Mouse (Mus musculus) adrenal gland, adult 18-20 months (tissue): ENCODE measurements around the gene Fancc. TPM values are rescaled to one million over a fixed set of nuclear protein-coding genes. Genes with fewer than 3 reads are reported as not detected.

ENCODE experiments used
- DNase-seq, 2 experiments: peaks; one replicate each; pipeline ENCODE4 v3.0.0; 2021 to 2022; ENCODE audit warnings: low spot score in 2 of 2
- total RNA-seq, 2 experiments: library from RNA; stranded (reverse); gene quantifications; 1 replicate in 1 of 2; 2 replicates in 1 of 2; pipeline ENCODE4 v1.2.3; 2021

The Fancc gene
- total RNA-seq, 2 experiments from 2014 or later: 6.9 to 8.1 TPM

DNA sequence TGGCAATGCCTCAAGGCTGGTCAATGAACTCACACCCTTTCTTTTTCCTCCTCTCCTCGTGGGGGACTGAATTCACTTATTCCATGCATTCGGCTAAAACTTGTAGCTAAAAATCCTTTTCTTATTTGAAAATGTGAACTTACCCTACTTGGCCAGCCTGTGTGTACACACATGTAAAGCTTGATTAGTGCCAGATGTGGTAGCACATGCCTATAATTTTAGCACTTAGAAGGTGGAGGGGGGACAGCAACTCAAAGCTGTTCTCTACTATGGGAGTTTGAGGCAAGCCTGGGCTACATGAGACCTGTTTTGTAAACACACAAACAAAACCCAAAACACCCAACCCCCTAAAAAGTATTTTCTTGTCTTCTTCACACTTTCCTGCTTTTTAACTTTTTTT lies 19.5 kb upstream of the Fancc start:
- no peak for DNase-seq

DNA sequence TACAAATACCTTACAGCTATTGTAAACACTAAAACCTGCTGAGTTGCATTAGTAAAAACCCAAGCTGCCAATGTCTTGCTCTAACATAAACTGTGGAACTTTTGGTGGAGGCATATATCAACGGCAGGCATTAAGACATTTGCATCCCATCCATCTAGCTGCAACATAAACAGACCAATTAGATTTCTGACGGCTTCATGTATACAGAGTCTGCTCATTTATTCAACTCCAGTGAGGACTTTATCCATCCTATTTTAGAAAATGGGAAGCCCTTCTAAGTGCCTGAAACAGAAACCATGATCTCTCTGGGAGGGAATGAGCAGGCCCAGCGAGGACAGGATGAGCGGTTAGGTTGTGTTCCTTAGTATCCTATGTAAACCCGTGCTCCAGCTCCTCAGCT lies 18.5 kb upstream of the Fancc start:
- no peak for DNase-seq

DNA sequence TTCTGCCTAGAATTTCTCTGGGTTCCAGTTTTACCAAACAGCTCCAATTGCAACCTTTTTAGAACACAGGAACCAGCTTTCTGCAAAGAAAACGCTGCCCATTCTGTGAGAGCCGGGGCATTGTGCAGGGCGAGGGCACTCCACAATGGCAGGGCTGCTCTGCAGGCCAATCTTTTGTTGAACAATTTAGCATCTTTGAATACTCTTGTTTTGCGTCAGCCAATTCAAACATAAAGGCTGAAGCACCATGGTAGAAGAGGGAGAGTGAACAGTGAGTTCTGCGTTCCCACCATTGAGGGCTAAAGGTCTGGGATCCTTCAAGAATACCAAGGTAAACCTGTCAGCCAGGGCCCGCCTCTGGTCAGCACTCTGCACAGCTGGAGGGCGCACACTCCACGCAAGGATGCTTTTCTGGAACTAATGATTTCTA lies 17.9 kb upstream of the Fancc start:
- DNase-seq: no peak

DNA sequence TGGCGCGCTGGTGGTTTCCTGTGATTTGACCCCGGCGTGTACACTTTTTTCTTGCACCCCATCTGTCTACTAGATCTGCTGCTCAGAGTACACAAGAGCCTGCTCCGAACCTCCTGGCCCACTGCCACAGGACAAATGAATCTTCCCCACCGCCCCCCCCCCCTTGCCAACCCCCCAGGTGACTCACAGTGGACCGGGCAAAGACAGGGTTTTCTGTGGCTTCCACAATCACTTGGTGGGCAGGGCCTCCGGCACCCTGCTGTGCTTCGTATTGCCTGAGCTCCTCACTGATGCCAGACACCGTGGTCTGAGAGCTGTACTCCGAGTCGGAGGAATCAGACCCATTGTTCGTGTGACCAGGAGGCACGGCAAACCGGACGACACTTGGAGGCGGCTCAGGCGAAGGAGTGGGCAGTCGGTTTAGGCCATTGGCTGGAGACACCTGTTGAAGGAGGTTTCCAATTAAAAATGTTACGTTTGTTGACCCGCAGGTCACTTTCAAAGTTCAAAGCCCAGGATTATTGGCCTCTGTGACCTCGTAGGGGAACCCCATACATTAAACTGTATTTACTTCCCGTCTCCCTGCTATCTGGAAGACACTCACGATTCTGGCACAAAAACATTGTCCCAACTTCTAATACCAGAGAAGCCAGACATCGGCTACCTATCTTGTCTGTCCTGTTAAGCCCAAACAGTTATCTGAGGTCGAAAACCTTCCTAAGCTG lies 16.5 kb upstream of the Fancc start:
- DNase-seq: no peak

DNA sequence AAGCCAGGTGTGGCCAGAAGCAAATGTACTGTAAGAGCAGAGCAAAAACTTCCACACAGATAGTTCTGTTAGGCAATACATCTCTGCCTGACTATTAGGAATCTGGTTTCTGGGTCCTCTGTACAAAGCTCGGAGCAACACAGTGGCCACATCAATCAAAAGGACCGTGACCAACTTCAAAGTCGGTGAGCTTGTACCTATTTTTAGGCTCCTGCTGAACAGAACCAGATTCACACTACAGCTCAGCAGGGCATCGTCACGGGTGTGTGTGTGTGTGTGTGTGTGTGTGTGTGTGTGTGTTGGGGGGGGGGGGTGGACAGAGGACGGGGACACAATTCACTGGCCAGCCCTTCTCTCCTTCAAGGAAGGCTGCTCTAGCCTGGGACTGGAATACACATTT lies 15.3 kb upstream of the Fancc start:
- DNase-seq: no peak

GRCm38 (mm10) chr13:63507821-63508220 lies 10.7 kb upstream of the Fancc start:
- no peak for DNase-seq

DNA sequence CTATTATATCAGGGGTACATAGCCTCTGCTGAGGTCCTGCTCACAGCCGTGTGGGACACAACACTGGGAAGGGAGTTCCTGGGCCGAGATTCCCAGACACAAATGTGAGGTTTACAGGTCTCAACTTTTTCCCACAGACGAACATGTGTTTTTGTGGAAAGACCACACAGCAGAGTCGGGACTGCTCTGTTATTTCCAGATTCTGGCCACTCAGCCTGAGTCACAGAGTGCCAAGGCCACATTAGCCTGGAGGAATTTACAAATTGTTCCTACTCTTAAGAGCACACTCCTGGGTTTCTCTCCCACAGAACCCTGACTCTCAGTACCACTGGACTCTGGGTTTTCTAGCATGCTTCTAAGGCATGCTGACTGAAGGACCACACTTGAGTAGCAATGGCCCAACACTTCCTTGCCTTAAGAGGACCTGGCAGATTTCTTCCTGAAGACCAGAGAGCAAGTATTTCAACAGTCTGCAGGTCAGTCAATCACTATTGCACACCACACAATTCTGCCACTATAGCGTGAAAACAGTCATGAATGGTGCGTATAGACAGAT lies 10.0 kb upstream of the Fancc start:
- DNase-seq: no peak

GRCm38 (mm10) chr13:63506364-63506763 lies 9.3 kb upstream of the Fancc start:
- DNase-seq: no peak

- DNase-seq: no peak
These were observed 5.3 kb upstream of the Fancc start for GRCm38 (mm10) chr13:63502391-63502790.

- DNase-seq: no peak
These were observed 2.4 kb upstream of the Fancc start for GRCm38 (mm10) chr13:63499489-63499888.

GRCm38 (mm10) chr13:63487707-63488042 lies 9.4 kb downstream of the Fancc start:
- DNase-seq: no peak

GRCm38 (mm10) chr13:63486791-63487706 lies 10.0 kb downstream of the Fancc start:
- DNase-seq: no peak

GRCm38 (mm10) chr13:63475356-63475755 lies 21.7 kb downstream of the Fancc start:
- DNase-seq: no peak

GRCm38 (mm10) chr13:63452898-63453297 lies 44.2 kb downstream of the Fancc start:
- DNase-seq: no peak

GRCm38 (mm10) chr13:63451140-63451539 lies 45.9 kb downstream of the Fancc start:
- DNase-seq: no peak

DNA sequence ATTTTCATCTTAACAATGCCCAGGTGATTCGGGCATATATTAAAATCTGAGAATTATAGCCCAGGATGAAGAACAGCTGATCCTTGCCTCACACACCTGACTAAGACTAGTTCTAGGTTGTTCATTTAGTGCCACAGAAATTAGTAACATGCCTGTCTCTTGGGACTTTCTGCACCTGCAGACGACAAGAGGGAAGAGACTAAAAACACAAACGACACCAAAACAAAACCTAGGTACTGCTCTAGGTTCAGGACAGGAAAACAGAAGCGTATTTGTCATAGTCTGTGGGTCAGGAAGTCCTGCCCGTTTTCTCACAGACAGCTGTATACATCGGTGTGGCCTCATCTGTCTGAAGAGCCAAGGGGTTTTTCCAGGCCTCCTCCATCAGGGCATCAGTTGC lies 51.7 kb downstream of the Fancc start:
- DNase-seq: no peak

DNA sequence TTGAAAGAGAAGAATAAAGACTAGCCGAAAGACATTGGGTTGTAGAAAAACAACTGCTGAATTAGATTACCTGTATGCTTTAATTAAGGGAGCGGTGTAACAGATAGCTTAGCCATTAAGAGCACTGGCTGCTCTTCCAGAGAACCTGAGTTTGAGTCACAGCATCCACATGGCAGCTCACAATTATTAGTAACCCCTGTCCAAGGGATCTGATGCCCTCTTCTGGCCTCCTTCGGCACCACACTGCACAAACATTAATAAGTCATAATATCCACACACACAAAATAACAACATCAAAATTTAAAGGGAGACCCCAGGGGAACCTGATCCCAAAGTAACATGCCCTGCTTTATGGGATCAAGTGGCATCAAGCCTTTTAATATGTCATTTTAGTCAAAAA lies 64.3 kb downstream of the Fancc start:
- DNase-seq: no peak

- DNase-seq: no peak
These were observed 65.3 kb downstream of the Fancc start for GRCm38 (mm10) chr13:63431857-63432191.

- peak; percentile 94 for DNase-seq
These were observed 65.8 kb downstream of the Fancc start for GRCm38 (mm10) chr13:63431030-63431856.

- peak in 1 of 2 experiments; percentile 18 for DNase-seq
These were observed 66.4 kb downstream of the Fancc start for GRCm38 (mm10) chr13:63430681-63431029.

DNA sequence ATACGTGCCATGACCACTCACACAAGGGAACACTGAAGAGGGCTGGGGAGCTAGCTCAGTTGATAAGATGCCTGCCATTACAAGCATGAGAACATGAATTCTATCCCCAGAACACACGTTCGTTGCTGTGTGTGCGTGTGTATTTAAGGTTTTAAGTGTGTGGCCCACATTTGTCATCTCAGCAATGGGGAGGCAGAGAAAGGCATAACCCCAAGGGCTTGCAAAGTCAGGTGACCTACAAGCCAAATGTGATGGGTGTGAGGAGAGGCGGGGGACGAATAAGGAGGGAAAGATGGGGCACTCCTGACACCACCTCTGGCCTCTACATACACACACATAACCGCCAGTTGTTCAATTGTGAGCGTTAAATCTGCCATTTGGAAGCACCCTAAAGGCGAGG lies 66.9 kb downstream of the Fancc start:
- no peak for DNase-seq
